ENCODE assay signal across 7 mouse cellular contexts in the genomic region with DNA sequence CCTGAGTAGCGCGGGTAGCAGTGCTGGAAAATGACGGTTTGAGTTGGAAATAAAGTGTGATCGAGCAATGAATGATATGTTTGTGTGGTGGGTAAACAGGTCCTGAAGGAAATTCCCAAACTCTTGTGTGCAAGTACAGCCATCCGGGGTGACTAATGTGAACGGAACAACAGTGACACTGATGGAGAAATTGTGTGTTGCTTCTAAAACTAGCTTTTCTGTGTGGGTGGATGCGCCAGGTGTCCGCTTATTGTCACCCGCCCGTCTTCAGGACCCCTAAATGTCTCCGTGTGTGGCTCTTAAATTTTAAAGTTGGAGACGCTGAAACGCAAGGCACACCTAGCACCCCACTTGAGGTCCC. TPM values are rescaled to one million over a fixed set of nuclear protein-coding genes. Genes with fewer than 3 reads are reported as not detected.
A peak's percentile ranks its signal among the peaks of the same experiment; 100 is the strongest.
DNase-seq lines count a peak whose midpoint lies in the region; ATAC-seq lines count a peak whose summit lies in the region.

No protein-coding gene starts in this region.

- peak overlapping the region; percentile 83 for H3K4me3 ChIP-seq in lung, embryonic 16.5 days (ENCODE audit: low read length)
- H3K4me3 ChIP-seq in embryonic facial prominence, embryonic 15.5 days (replicated peaks), result peak overlapping the region; percentile 76
- H3K4me3 ChIP-seq in limb, embryonic 12.5 days (replicated peaks), result peak overlapping the region; percentile 94
- H3K4me3 ChIP-seq in stomach, embryonic 14.5 days (ENCODE audit: low read depth, low read length), result peak overlapping the region; percentile 88

- no peaks in the 10 kb centered on the region for H3K27me3 ChIP-seq in lung, embryonic 16.5 days (ENCODE audit: control insufficient read depth, insufficient read depth, low read depth, low read length)
- no peaks in the 10 kb centered on the region for H3K27me3 ChIP-seq in embryonic facial prominence, embryonic 15.5 days
- no peaks in the 10 kb centered on the region for H3K27me3 ChIP-seq in limb, embryonic 12.5 days
- no peaks in the 10 kb centered on the region for H3K27me3 ChIP-seq in stomach, embryonic 14.5 days (ENCODE audit: control insufficient read depth, insufficient read depth, low read length)

- ATAC-seq in lung, embryonic 16.5 days (ENCODE audit: low read depth), result no peak
- no peak for ATAC-seq in embryonic facial prominence, embryonic 15.5 days (ENCODE audit: insufficient number of reproducible peaks, low FRiP score, low TSS enrichment, low read depth)
- no peak for ATAC-seq in limb, embryonic 12.5 days (ENCODE audit: insufficient number of reproducible peaks, insufficient read depth, low FRiP score, low TSS enrichment, low read depth)
- no peak for ATAC-seq in stomach, embryonic 14.5 days (ENCODE audit: insufficient number of reproducible peaks, insufficient read depth, low FRiP score, low read depth)

- H3K36me3 ChIP-seq in lung, embryonic 16.5 days (ENCODE audit: control insufficient read depth, insufficient read depth, low read length), result no peaks in the 10 kb centered on the region
- H3K36me3 ChIP-seq in embryonic facial prominence, embryonic 15.5 days, result 0 out of 2 replicates have a peak, but pooled peaks cover 3% of the 10 kb centered on the region
- H3K36me3 ChIP-seq in limb, embryonic 12.5 days, result peaks cover 12% of the 10 kb centered on the region
- peaks cover 5% of the 10 kb centered on the region; the same call in 1 of the 2 replicates for H3K36me3 ChIP-seq in stomach, embryonic 14.5 days (ENCODE audit: control insufficient read depth, insufficient read depth, low read length)

- H3K27ac ChIP-seq in lung, embryonic 16.5 days (ENCODE audit: low read length), result peak overlapping the region; percentile 95
- H3K27ac ChIP-seq in embryonic facial prominence, embryonic 15.5 days (replicated peaks), result peak overlapping the region; percentile 99
- peak overlapping the region; percentile 98 for H3K27ac ChIP-seq in limb, embryonic 12.5 days
- H3K27ac ChIP-seq in stomach, embryonic 14.5 days (ENCODE audit: low read length), result peak overlapping the region; percentile 97

- peak overlapping the region; percentile 70 for H3K9ac ChIP-seq in lung, embryonic 16.5 days (ENCODE audit: low read length)
- no peak overlapping the region for H3K9ac ChIP-seq in embryonic facial prominence, embryonic 15.5 days
- peak overlapping the region; percentile 86 for H3K9ac ChIP-seq in limb, embryonic 12.5 days (replicated peaks)
- peak overlapping the region; percentile 32; the same call in 1 of the 2 replicates for H3K9ac ChIP-seq in stomach, embryonic 14.5 days (replicated peaks; ENCODE audit: low read depth, low read length)

- 33% methylated on average over 13 of the region's 13 CpGs for WGBS in lung, embryonic 16.5 days
- WGBS in embryonic facial prominence, embryonic 15.5 days, result 36% methylated on average over 13 of the region's 13 CpGs
- WGBS in limb, embryonic 12.5 days, result 47% methylated on average over 13 of the region's 13 CpGs
- 36% methylated on average over 13 of the region's 13 CpGs for WGBS in stomach, embryonic 14.5 days

- 0 out of 2 replicates have a peak, but pooled peaks cover 3% of the 10 kb centered on the region for H3K9me3 ChIP-seq in lung, embryonic 16.5 days (ENCODE audit: control insufficient read depth, low read length)
- no peaks in the 10 kb centered on the region for H3K9me3 ChIP-seq in embryonic facial prominence, embryonic 15.5 days (replicated peaks)
- no peaks in the 10 kb centered on the region for H3K9me3 ChIP-seq in limb, embryonic 12.5 days
- no peaks in the 10 kb centered on the region for H3K9me3 ChIP-seq in stomach, embryonic 14.5 days (ENCODE audit: control insufficient read depth, low read depth, low read length)

- H3K4me2 ChIP-seq in lung, embryonic 16.5 days (ENCODE audit: low read depth, low read length), result peak overlapping the region; percentile 74
- peak overlapping the region; percentile 61 for H3K4me2 ChIP-seq in embryonic facial prominence, embryonic 15.5 days (replicated peaks)
- peak overlapping the region; percentile 81 for H3K4me2 ChIP-seq in limb, embryonic 12.5 days
- H3K4me2 ChIP-seq in stomach, embryonic 14.5 days (replicated peaks; ENCODE audit: low read depth, low read length), result peak overlapping the region; percentile 57

- peaks cover 39% of the 10 kb centered on the region for H3K4me1 ChIP-seq in lung, embryonic 16.5 days (replicated peaks; ENCODE audit: control insufficient read depth, insufficient read depth, low read length)
- H3K4me1 ChIP-seq in embryonic facial prominence, embryonic 15.5 days, result peaks cover 52% of the 10 kb centered on the region
- H3K4me1 ChIP-seq in limb, embryonic 12.5 days (replicated peaks), result peaks cover 59% of the 10 kb centered on the region
- peaks cover 36% of the 10 kb centered on the region for H3K4me1 ChIP-seq in stomach, embryonic 14.5 days (ENCODE audit: control insufficient read depth, insufficient read depth, low read length)

- DNase-seq in lung, postnatal 4 days, result no peak
- no peak for DNase-seq in adrenal gland, postnatal 25 days
- DNase-seq in left cerebral cortex, adult 11 months (ENCODE audit: low spot score), result no peak

RNA-seq across cellular contexts. Expression of a gene that starts 0.8 kb away (rescaled TPM):
- polyA plus RNA-seq in lung, embryonic 16.5 days (2015; fragmentation: Nextera tagmentation; extraction: Ambion mirVana), result 74.5 and 76.5 TPM in 2 replicates
- 61.4 and 69.3 TPM in 2 replicates for polyA plus RNA-seq in embryonic facial prominence, embryonic 15.5 days (2015; fragmentation: Nextera tagmentation; extraction: Ambion mirVana)
- polyA plus RNA-seq in limb, embryonic 12.5 days (2016; fragmentation: Nextera tagmentation; extraction: Ambion mirVana), result 52.6 and 57.5 TPM in 2 replicates
- 41.1 and 42.7 TPM in 2 replicates for polyA plus RNA-seq in stomach, embryonic 14.5 days (2014; fragmentation: Nextera tagmentation; extraction: Ambion mirVana)
- 157 and 195 TPM in 2 replicates for total RNA-seq in adrenal gland, postnatal 25 days (2021)
